ENCODE assay signal across 7 mouse cellular contexts in genomic region chr6:135377583-135378319, GRCm38 (mm10). TPM values are rescaled to one million over a fixed set of nuclear protein-coding genes. Genes with fewer than 3 reads are reported as not detected.
A peak's percentile ranks its signal among the peaks of the same experiment; 100 is the strongest.
DNase-seq lines count a peak whose midpoint lies in the region; TF ChIP-seq lines count a peak whose summit lies in the region.

No protein-coding gene starts in this region.

- H3K27ac ChIP-seq in left cerebral cortex, adult 2 months: no peak overlapping the region

- peak; percentile 62 for DNase-seq in adipocyte (ENCODE audit: low spot score)
- DNase-seq in cerebellum, adult 9-10 months: peak; percentile 61
- DNase-seq in frontal cortex, adult 2 months (ENCODE audit: extremely low spot score in 1 of 2, low spot score in 1 of 2): peak; percentile 31 to 91
- DNase-seq in hindlimb bud, embryonic 11.5 days (ENCODE audit: extremely low spot score, low read depth, low spot score): peak; percentile 66
- peak; percentile 52 to 56 for DNase-seq in left cerebral cortex, adult 2 months (ENCODE audit: extremely low spot score in 1 of 2, low spot score in 2 of 2)
- peak; percentile 37 to 73 for DNase-seq in lung, postnatal 4 days
- peak; percentile 31 for DNase-seq in right cerebral cortex, postnatal 25 days

- peak overlapping the region; percentile 19 for H3K4me3 ChIP-seq in left cerebral cortex, adult 2 months

- peak; percentile 91 for TF ChIP-seq CTCF in left cerebral cortex, adult 2 months (IDR thresholded peaks at IDR 0.05)

- intact Hi-C loops in left cerebral cortex, adult 2 months (cut with DNase I): loop anchor here (2.0 kb wide), 2 partner anchors 129 to 289 kb away; no protein-coding TSS in a partner anchor

RNA-seq across cellular contexts. Expression of gene Emp1, which starts 15.4 kb away (rescaled TPM):
- 1.7 and 3.6 TPM in 2 replicates for polyA plus RNA-seq in frontal cortex, adult 2 months (2012; rRNA removed)
- total RNA-seq in left cerebral cortex, adult 2 months (2021): 1 to 10 TPM; 2.6 TPM
